Mouse (Mus musculus) thymus, postnatal 36 days (tissue): ENCODE data around the gene Mab21l3.

Experiments used
- DNase-seq, 2 experiments: peaks; one replicate each; pipeline ENCODE4 v3.0.0; 2022; ENCODE audit warnings: mixed read lengths in 2 of 2

The Mab21l3 gene

DNA sequence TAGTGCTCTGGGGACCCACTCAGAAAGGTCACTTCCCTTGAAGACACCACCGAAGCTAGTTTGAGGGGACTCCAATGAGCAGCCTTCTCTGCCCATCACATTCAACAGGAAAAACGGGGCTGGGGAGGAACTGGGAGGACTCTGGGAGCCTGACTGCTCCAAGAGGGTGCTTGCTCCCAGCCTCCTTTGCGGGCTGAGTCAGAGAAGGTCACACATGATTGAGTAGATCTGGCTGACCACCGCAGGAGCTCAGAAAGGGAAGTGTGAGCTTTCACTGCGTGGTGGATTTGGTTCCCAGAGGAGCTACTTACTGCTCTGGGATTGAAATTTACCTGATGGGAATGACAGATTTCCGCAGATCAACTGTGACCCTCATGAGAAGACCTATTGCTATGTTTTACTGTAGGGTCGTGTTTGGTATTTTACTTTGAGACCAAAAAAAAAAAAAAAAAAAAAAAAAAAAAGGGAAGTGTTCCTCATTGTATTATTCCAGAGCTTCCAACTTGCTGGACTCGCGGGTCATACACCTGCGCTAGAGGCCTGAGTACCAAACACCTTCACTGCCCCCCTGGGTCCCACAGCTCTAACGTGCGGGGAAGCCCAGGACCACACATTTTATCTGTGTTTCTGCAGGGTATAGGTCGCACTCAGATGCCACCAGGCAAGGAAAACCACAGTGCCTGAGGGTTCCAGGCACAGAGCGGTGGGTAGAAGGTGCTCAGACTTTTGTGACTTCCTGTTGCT is 48.7 kb downstream of the Mab21l3 start:
- peak in 1 of 2 experiments; percentile 82 for DNase-seq

DNA sequence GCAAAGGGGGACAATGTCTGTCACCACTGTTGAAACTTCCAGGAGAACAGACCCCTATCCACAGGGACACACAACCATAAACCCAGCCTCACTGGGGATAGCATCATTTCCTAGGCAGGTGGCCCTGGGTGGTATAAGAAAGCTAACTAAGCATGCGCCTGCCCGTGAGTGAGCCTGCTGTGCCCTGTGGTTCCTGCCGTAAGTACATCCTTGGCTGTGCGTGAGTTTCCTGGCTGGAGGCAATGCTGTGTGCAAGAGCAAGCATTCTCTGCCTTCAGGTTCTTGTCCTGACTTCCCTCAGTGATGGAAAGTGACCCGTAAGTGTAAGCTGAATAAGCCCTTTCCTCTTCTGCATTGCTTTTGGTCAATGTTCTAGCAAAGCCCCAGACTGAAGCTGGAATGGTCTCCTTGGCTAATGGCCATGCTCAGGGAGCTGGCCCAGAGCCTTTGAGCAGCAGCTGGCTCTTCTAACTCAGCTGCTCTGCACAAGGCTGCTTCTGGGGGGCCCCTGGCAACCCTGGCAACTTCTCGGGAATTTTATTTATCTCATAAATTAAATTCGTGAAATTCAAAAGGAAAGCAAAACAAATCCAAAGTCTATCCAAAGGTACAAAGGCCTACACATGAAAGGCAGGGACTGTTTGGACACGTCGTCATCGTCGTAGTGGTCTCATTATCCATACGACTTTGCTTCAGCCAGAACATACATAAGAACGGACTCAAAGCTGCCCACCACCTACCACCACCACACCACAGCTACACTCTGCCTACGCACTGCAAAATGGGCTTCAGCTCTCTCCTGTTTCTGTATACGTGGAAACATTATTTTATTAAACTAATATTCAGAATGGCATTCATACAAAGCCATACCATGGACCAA is 50.7 kb downstream of the Mab21l3 start:
- DNase-seq: no peak

- no peak for DNase-seq
Observed at GRCm38 (mm10) chr3:101796212-101796611, 52.5 kb downstream of the Mab21l3 start.

DNA sequence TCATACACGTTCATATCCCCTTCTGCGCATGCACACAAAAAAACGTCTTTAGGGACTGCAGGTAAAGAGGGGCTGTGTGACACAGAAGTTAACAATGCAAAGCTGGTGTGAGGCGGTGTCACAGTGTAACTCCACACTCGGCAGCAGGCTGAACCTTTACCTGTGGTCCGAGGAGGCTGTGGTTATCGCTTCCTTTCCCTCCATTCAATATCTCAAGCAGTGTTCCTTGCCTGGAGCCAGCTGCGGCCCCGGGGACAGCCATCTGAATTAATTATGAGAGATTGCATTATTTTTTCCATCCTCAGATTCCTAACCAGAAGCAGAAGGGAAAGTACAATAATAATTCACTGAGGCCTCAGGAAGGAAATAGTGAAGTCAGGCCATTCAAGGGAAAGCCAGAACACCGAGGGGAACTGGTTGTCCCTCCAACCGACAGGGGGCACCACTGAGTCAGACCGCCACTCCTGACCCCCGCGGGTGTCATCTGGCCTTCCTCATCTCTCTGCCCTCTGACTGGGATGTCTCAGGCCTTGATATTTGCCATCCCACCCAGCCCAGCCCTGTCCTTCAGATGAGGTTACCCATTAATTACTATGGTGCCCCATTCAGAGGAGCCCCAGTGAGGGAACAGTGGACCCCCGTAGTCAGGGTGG is 53.2 kb downstream of the Mab21l3 start:
- DNase-seq: no peak

- DNase-seq: no peak
Observed at GRCm38 (mm10) chr3:101794666-101795065, 54.1 kb downstream of the Mab21l3 start.

- DNase-seq: no peak
Observed at GRCm38 (mm10) chr3:101794026-101794425, 54.7 kb downstream of the Mab21l3 start.

DNA sequence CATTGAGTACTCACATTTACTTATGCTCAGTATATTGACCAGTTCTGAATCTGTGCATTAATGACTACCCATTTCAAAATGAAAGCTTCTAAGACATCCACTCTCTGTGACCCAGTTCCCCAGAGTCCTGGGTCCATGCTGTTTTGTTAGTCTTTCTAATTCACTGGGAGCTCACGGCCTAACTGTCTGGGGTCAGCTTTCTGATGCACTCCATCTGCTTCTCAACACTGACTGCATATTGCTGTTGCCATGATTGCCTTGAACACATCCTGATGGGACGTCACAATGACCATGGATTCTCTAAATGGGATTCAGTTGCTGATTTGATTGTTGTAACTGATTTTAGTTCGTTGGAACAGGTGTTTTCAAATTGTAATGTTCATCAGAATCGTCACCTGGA is 56.6 kb downstream of the Mab21l3 start:
- no peak for DNase-seq

DNA sequence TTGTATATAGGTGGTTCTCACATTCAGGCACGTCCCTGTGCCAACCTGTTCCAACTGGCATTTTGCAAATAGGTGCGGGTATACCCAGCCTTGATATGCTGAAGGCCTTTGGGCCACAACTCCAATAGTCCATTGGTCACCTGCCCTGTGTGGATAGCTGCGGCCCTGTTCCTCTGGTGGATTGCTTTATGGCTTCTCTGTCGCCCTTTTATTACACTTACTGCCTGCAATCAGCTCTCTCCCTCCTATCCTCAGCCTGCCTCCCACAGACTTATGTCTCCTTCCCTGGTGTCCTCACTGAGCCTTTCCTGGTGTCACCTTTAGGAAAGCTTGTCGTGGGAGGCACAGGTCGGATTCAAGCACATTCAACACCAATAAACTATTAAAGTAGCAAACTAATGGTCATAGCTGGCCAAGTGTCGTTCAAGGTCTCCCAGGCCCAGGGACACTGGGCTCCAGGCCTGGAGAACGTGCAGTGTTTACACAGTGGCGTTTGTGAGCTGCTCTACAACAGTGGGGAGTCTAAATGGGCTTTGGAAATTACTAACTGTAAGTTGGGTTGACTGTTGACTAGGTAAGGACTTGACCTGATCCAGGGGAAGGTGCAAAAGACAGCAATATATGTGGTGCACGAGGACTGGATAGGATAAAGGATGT is 63.9 kb downstream of the Mab21l3 start:
- no peak for DNase-seq

- no peak for DNase-seq
Observed at GRCm38 (mm10) chr3:101783793-101784192, 65.0 kb downstream of the Mab21l3 start.

DNA sequence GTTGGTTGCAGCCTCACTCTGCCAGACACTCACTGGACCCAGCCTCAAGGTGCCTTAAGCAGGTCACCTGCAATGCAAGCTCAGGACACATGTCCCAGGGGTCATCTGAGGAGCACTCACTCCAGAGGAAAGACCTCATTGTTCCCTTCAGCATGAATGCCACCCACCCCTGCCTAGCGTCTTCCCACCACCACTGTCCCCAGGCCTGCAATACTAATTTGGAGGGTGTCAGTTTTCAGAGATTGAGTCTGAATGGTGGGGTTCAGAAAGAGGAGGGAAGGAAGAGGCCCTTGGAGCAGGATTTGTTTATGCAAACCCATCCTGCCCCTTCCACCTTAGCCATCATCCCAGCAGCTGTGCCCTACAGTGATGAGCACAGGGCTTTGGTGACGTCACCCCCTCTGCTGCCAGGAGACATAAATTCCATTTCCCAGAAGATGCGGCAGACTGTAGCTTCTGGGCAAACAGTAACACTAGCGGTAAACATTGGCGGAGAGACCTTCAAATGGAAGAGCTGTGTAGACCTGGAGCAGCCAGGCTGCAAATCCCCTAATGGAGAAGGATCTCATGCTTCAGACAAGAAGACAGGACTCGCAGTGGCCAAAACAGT is 67.8 kb downstream of the Mab21l3 start:
- no peak for DNase-seq

DNA sequence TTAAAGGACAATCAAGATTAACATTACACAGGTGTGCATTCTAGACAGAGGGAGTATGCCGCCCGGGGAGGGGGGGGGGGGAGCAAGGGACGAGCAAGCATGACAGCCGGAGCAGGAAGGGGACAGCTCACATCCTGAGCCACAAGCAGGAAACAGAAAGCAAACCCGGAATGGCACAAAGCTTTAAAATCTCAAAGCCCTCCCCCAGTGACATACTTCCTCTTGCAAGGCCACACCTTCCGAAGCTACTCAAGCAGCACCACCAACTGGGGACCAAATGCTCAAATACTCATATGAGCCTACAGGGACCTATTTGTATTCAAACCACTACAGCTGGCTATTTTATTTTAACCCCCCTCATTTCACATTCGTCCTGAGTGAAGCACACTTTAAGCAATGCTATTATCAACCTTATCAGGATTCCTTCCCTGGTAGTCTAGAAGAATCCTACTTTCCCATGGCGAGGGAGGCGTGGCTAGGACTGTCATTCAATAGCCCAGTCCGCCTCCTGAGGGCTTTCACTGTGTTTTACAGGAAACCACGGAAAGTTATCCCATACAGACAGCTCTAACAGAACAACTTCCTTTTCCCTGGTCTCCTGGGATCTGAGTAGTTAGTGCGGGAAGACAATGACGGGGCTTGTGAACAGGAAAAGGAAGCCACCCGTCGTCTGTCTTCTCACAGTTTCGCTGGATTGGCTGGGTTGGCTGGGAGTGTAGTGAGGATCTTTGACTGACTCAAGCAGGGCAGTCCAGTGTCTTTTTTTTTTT is 69.7 kb downstream of the Mab21l3 start:
- no peak for DNase-seq

DNA sequence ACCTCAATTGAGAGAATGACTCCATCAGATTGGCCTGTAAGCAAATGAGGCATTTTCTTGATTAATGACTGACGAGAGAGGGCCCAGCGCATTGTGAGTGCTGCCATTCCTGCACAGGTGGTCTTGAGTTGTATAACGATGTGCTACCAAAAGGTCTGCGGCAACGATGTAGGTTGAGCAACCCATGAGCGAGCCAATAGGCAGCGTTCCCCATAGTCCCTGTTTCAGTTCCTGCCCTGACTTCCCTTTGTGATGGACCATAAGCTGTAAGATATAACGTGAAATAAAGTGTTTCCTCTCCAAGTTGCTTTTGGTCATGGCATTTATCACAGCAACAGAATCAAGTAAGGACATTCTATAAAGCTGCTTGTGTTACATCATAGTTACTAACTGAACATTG is 73.0 kb downstream of the Mab21l3 start:
- DNase-seq: no peak

DNA sequence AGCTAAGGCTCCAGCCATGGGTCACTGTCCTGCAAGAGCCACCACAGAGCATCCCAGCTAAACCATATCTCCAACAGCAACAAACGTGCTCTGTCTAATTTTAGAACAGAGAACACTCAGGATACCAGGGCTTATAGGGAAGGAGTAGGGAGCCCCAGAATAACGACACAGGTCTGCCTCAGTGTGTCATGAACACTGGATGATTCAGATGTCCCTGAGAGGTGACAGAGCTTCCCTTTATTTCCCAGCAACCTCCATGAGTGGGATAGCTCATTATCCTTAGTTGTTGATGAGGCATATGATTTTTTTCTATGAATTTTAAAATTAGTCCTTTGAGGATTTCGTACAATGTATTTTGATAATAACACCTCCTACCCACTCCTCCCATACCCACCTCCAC is 78.2 kb downstream of the Mab21l3 start:
- DNase-seq: no peak

- no peak for DNase-seq
Observed at GRCm38 (mm10) chr3:101763566-101763965, 85.2 kb downstream of the Mab21l3 start.
